Mouse (Mus musculus) E14TG2a.4 (cell line): ENCODE results near the gene Tent5b.

ENCODE experiments used
- CTCF ChIP-seq: conservative IDR thresholded peaks from 2 replicates; pipeline ENCODE4 v1.5.1; 2014; ENCODE audit warnings: low read length
- NANOG ChIP-seq: IDR thresholded peaks from 2 replicates; pipeline ENCODE4 v1.6.1; 2014; ENCODE audit warnings: borderline replicate concordance, low read length, mixed read lengths
- POU5F1 ChIP-seq: IDR thresholded peaks from 2 replicates; pipeline ENCODE4 v1.6.1; 2014; ENCODE audit warnings: low read length, borderline replicate concordance

GRCm38 (mm10) chr4:133442194-133442593 lies 37.7 kb upstream of the Tent5b start:
- TF ChIP-seq CTCF (no peak), POU5F1 (no peak), NANOG (no peak)
